Mouse (Mus musculus) MEL (cell line): Measurements from ENCODE around the gene Cacng3. TPM values are rescaled to one million over a fixed set of nuclear protein-coding genes. Genes with fewer than 3 reads are reported as not detected.

ENCODE experiments used
- DNase-seq: peaks from one replicate; pipeline ENCODE4 v3.0.0; 2011; ENCODE audit warnings: low read depth, low spot score
- H3K27ac ChIP-seq: 2 replicates; pipeline ENCODE4 v1.5.1; 2012; ENCODE audit warnings: low read depth, mild to moderate bottlenecking, control low read depth, low read length, moderate library complexity; ENCODE audit not compliant: control insufficient read depth
- H3K27me3 ChIP-seq, 2 experiments: fragments of 150-350 bp in 1 of 2; sonication (generic) in 1 of 2; 2 replicates each; pipeline ENCODE4 v1.6.1; 2012; ENCODE audit warnings: low read length in 2 of 2, mild to moderate bottlenecking in 2 of 2, improper control_type of control experiment in 1 of 2, moderate library complexity in 1 of 2; ENCODE audit not compliant: insufficient read depth in 2 of 2, control insufficient read depth in 1 of 2
- H3K36me3 ChIP-seq, 2 experiments: 2 replicates each; pipeline ENCODE4 v1.6.1; 2012 to 2014; ENCODE audit warnings: low read length in 2 of 2, improper control_type of control experiment in 1 of 2, inconsistent platforms in 1 of 2, mild to moderate bottlenecking in 1 of 2; ENCODE audit not compliant: insufficient read depth in 2 of 2, control insufficient read depth in 1 of 2
- H3K4me1 ChIP-seq, 2 experiments: fragments of 150-350 bp in 1 of 2; sonication (generic) in 1 of 2; 2 replicates each; pipeline ENCODE4 v1.6.1; 2012; ENCODE audit warnings: low read length in 2 of 2, improper control_type of control experiment in 1 of 2, mild to moderate bottlenecking in 1 of 2; ENCODE audit not compliant: insufficient read depth in 2 of 2, control insufficient read depth in 1 of 2
- H3K4me3 ChIP-seq, 2 experiments: fragments of 150-350 bp in 1 of 2; sonication (generic) in 1 of 2; 2 replicates each; pipeline ENCODE4 v1.5.1; 2012; ENCODE audit warnings: low read depth in 2 of 2, low read length in 2 of 2, mild to moderate bottlenecking in 2 of 2, moderate library complexity in 2 of 2, control low read depth in 1 of 2, improper control_type of control experiment in 1 of 2; ENCODE audit not compliant: control insufficient read depth in 1 of 2, insufficient read depth in 1 of 2
- H3K79me2 ChIP-seq: 2 replicates; pipeline ENCODE4 v1.6.1; 2012; ENCODE audit warnings: mild to moderate bottlenecking, low read length, moderate library complexity; ENCODE audit not compliant: control insufficient read depth, poor library complexity, insufficient read depth
- H3K9ac ChIP-seq: 2 replicates; pipeline ENCODE4 v1.6.1; 2012; ENCODE audit warnings: low read depth, mild to moderate bottlenecking, control low read depth, low read length, moderate library complexity; ENCODE audit not compliant: control insufficient read depth, poor library complexity, severe bottlenecking
- H3K9me3 ChIP-seq: fragments of 150-350 bp; sonication (generic); replicated peaks from 2 replicates; pipeline ENCODE4 v1.6.1; 2012; ENCODE audit warnings: mild to moderate bottlenecking, low read length, improper control_type of control experiment, moderate library complexity; ENCODE audit not compliant: insufficient read depth
- BHLHE40 ChIP-seq: IDR thresholded peaks from 2 replicates; pipeline ENCODE4 v1.6.1; 2012; ENCODE audit warnings: low read depth, mild to moderate bottlenecking, inconsistent platforms, low read length, improper control_type of control experiment, borderline replicate concordance
- CHD1 ChIP-seq: IDR thresholded peaks from 2 replicates; pipeline ENCODE4 v1.6.1; 2012; ENCODE audit warnings: low read depth, mild to moderate bottlenecking, inconsistent platforms, low read length, improper control_type of control experiment
- CHD2 ChIP-seq: IDR thresholded peaks from 2 replicates; pipeline ENCODE4 v1.6.1; 2011; ENCODE audit warnings: low read length, improper control_type of control experiment
- E2F4 ChIP-seq: IDR thresholded peaks from 2 replicates; pipeline ENCODE4 v1.6.1; 2011; ENCODE audit warnings: low read depth, low read length, improper control_type of control experiment, borderline replicate concordance
- EP300 ChIP-seq, 2 experiments: IDR thresholded peaks; 2 replicates each; pipeline ENCODE4 v1.6.1; 2011; ENCODE audit warnings: improper control_type of control experiment in 2 of 2, low read length in 2 of 2, low read depth in 1 of 2, mild to moderate bottlenecking in 1 of 2
- GABPA ChIP-seq: IDR thresholded peaks from 2 replicates; pipeline ENCODE4 v1.6.1; 2012; ENCODE audit warnings: low read depth, mild to moderate bottlenecking, inconsistent platforms, low read length, improper control_type of control experiment, moderate library complexity
- GATA1 ChIP-seq: IDR thresholded peaks from 2 replicates; pipeline ENCODE4 v1.6.1; 2011; ENCODE audit warnings: low read depth, low read length, improper control_type of control experiment
- JUND ChIP-seq: IDR thresholded peaks from 2 replicates; pipeline ENCODE4 v1.6.1; 2011; ENCODE audit warnings: low read depth, mild to moderate bottlenecking, improper control_type of control experiment, low read length
- MAFK ChIP-seq: IDR thresholded peaks from 2 replicates; pipeline ENCODE4 v1.6.1; 2011; ENCODE audit warnings: low read depth, mild to moderate bottlenecking, low read length, improper control_type of control experiment, borderline replicate concordance
- MAX ChIP-seq: IDR thresholded peaks from 2 replicates; pipeline ENCODE4 v1.6.1; 2011; ENCODE audit warnings: low read length, improper control_type of control experiment
- MAZ ChIP-seq: IDR thresholded peaks from 2 replicates; pipeline ENCODE4 v1.6.1; 2012; ENCODE audit warnings: low read depth, mild to moderate bottlenecking, inconsistent platforms, low read length, improper control_type of control experiment
- MEF2A ChIP-seq: IDR thresholded peaks from 2 replicates; pipeline ENCODE4 v1.6.1; 2014; ENCODE audit warnings: low read depth, mild to moderate bottlenecking, inconsistent platforms, low read length, improper control_type of control experiment; ENCODE audit not compliant: poor library complexity, insufficient replicate concordance, severe bottlenecking; ENCODE audit errors: extremely low read depth
- MXI1 ChIP-seq: IDR thresholded peaks from 2 replicates; pipeline ENCODE4 v1.6.1; 2011; ENCODE audit warnings: mild to moderate bottlenecking, low read depth, low read length, improper control_type of control experiment
- MYC ChIP-seq: IDR thresholded peaks from 2 replicates; pipeline ENCODE4 v1.6.1; 2011; ENCODE audit warnings: low read depth, mild to moderate bottlenecking, low read length, improper control_type of control experiment, moderate library complexity
- NELFE ChIP-seq: IDR thresholded peaks from 2 replicates; pipeline ENCODE4 v1.6.1; 2011; ENCODE audit warnings: low read depth, low read length, improper control_type of control experiment
- NRF1 ChIP-seq: IDR thresholded peaks from 2 replicates; pipeline ENCODE4 v1.6.1; 2014; ENCODE audit warnings: low read depth, mild to moderate bottlenecking, inconsistent platforms, low read length, improper control_type of control experiment, moderate library complexity; ENCODE audit not compliant: poor library complexity, insufficient read depth, severe bottlenecking
- POLR2A ChIP-seq, 2 experiments: IDR thresholded peaks; 2 replicates each; pipeline ENCODE4 v1.6.1; 2011 to 2012; ENCODE audit warnings: low read length in 2 of 2, mild to moderate bottlenecking in 2 of 2, control low read depth in 1 of 2, improper control_type of control experiment in 1 of 2, low read depth in 1 of 2, moderate library complexity in 1 of 2; ENCODE audit not compliant: control insufficient read depth in 1 of 2, insufficient read depth in 1 of 2, poor library complexity in 1 of 2
- POLR2AphosphoS2 ChIP-seq: IDR thresholded peaks from 2 replicates; pipeline ENCODE4 v1.6.1; 2011; ENCODE audit warnings: low read length, improper control_type of control experiment
- RAD21 ChIP-seq: IDR thresholded peaks from 2 replicates; pipeline ENCODE4 v1.6.1; 2011; ENCODE audit warnings: mild to moderate bottlenecking, low read depth, low read length, improper control_type of control experiment
- SIN3A ChIP-seq: IDR thresholded peaks from 2 replicates; pipeline ENCODE4 v1.6.1; 2012; ENCODE audit warnings: low read length, improper control_type of control experiment, inconsistent platforms
- UBTF ChIP-seq: IDR thresholded peaks from 2 replicates; pipeline ENCODE4 v1.6.1; 2012; ENCODE audit warnings: low read depth, mild to moderate bottlenecking, inconsistent platforms, low read length, improper control_type of control experiment, moderate library complexity, borderline replicate concordance; ENCODE audit not compliant: insufficient read depth
- USF2 ChIP-seq, 2 experiments: IDR thresholded peaks; 2 replicates each; pipeline ENCODE4 v1.6.1; 2011 to 2012; ENCODE audit warnings: improper control_type of control experiment in 2 of 2, low read length in 2 of 2, borderline replicate concordance in 1 of 2, inconsistent platforms in 1 of 2, low read depth in 1 of 2, mild to moderate bottlenecking in 1 of 2; ENCODE audit not compliant: insufficient read depth in 1 of 2
- polyA plus RNA-seq, 2 experiments: library from polyadenylated mRNA; stranded (reverse) in 1 of 2; unstranded in 1 of 2; fragments of >175 nt in 1 of 2; fragments of >200 nt in 1 of 2; gene quantifications; 2 replicates each; pipeline versions ENCODE4 v1.2.1 to v1.2.4; 2012; ENCODE audit warnings: low replicate concordance in 2 of 2, low read depth in 1 of 2; ENCODE audit not compliant: insufficient read length in 2 of 2, insufficient read depth in 1 of 2, missing spikeins in 1 of 2
- total RNA-seq: library from RNA; depleted of rRNA; stranded (reverse); fragments of 300-350 nt; gene quantifications from 2 replicates; pipeline ENCODE4 v1.2.3, GENCODE M21; 2012

Gene Cacng3
- total and polyA plus RNA-seq, 3 experiments = not detected

DNA sequence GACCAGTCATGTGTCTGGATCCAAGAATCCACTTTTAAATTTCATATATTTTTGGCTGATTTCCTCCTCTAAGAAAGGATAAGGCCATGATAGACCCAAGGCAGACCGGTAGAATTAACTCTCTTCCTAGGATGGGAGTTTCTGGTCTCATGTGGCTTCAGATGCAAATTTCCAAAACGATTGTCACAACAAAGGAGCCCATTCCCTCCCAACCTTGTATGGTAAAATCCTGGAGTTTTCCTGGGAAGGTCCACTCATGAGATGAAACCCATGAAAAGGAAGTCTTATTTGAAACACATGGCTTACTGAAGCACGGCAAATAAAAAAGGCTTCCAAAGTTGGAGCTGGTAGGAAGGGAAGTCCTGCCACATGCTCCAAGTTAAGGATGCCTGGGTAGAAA is 39.1 kb upstream of the Cacng3 start:
- no peaks in the 10 kb centered on the region for H3K36me3 ChIP-seq
- no peak overlapping the region for H3K4me3 ChIP-seq
- no peaks in the 10 kb centered on the region for H3K79me2 ChIP-seq
- H3K27me3 ChIP-seq = no peaks in the 10 kb centered on the region
- no peaks in the 10 kb centered on the region for H3K4me1 ChIP-seq
- TF ChIP-seq POLR2A (IDR thresholded peaks at IDR 0.05; ENCODE audit: control insufficient read depth in 1 of 2, insufficient read depth in 1 of 2, low read depth in 1 of 2, low read length in 2 of 2, poor library complexity in 1 of 2) (no peak), USF2 (IDR thresholded peaks at IDR 0.05; ENCODE audit: borderline replicate concordance in 1 of 2, insufficient read depth in 1 of 2, low read depth in 1 of 2, low read length in 2 of 2) (no peak), GATA1 (no peak), UBTF (no peak), EP300 (IDR thresholded peaks at IDR 0.05; ENCODE audit: low read depth in 1 of 2, low read length in 2 of 2) (no peak), MAFK (no peak), RAD21 (no peak), NRF1 (no peak), GABPA (no peak), CHD2 (no peak), MEF2A (no peak), SIN3A (no peak)
- H3K27ac ChIP-seq = no peak overlapping the region
- no peaks in the 10 kb centered on the region for H3K9me3 ChIP-seq
- DNase-seq = no peak
- H3K9ac ChIP-seq = no peak overlapping the region

DNA sequence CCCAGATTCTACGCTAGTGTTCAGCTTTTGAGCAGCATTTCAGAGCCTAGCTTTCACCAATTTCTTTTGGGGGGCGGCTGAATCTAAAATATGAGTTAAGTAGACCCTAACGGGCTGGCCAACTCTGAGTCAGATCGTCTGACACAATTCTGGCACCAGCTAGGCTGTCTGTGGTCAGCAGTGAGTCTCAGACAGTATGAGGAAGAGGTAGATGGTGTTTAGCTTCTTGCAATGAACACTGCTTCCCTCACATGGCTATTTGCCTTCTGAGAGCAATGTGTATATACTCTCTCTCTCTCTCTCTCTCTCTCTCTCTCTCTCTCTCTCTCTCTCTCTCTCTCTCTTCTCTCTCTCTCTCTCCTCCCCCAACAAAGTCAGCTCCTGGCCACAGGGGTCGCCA is 37.3 kb upstream of the Cacng3 start:
- Histone ChIP-seq H3K9me3 (no peaks in the 10 kb centered on the region), H3K4me1 (no peaks in the 10 kb centered on the region), H3K27ac (no peak overlapping the region), H3K79me2 (no peaks in the 10 kb centered on the region), H3K36me3 (no peaks in the 10 kb centered on the region), H3K27me3 (no peaks in the 10 kb centered on the region), H3K9ac (no peak overlapping the region), H3K4me3 (no peak overlapping the region)
- TF ChIP-seq MXI1 (no peak), MAX (no peak), JUND (no peak), MYC (no peak), SIN3A (no peak), POLR2AphosphoS2 (no peak), E2F4 (no peak), MEF2A (no peak), CHD1 (no peak), NELFE (no peak), MAZ (no peak), BHLHE40 (no peak), POLR2A (IDR thresholded peaks at IDR 0.05; ENCODE audit: control insufficient read depth in 1 of 2, insufficient read depth in 1 of 2, low read depth in 1 of 2, low read length in 2 of 2, poor library complexity in 1 of 2) (no peak), GABPA (no peak)
- no peak for DNase-seq
